Mouse (Mus musculus) gastrocnemius, adult 2 months (tissue): ENCODE measurements at regions not wholly inside any gene's neighbourhood (a gene's known extent, or its start where the extent isn't known, plus 50 kb on each side); places are given as distances from the start of the nearest gene placed in this dataset.

Source experiments
- DNase-seq: peaks from one replicate; pipeline ENCODE4 v3.0.0; 2022
- H3K27ac ChIP-seq: fragments of 200-600 bp; 2 replicates; pipeline ENCODE4 v1.8.1; 2022; ENCODE audit warnings: mild to moderate bottlenecking
- H3K4me3 ChIP-seq: fragments of 200-600 bp; 2 replicates; pipeline ENCODE4 v1.8.1; 2022; ENCODE audit warnings: mild to moderate bottlenecking, moderate library complexity
- CTCF ChIP-seq: fragments of 200-600 bp; IDR thresholded peaks from 2 replicates; pipeline ENCODE4 v1.8.1; 2022; ENCODE audit warnings: antibody characterized with exemption, mild to moderate bottlenecking, moderate library complexity
- intact Hi-C: fragments of 180-260 bp; cut with DNase I; formaldehyde crosslinking; loops from one replicate; pipeline ENCODE4 v1.15.1; 2025

GRCm38 (mm10) chr6:147686927-147687326 is 211.3 kb downstream of the Ccdc91 start:
- TF ChIP-seq CTCF, result peak; percentile 36
- Histone ChIP-seq H3K4me3 (no peak overlapping the region), H3K27ac (no peak overlapping the region)
- intact Hi-C loops, result no loop called here
- no peak for DNase-seq

DNA sequence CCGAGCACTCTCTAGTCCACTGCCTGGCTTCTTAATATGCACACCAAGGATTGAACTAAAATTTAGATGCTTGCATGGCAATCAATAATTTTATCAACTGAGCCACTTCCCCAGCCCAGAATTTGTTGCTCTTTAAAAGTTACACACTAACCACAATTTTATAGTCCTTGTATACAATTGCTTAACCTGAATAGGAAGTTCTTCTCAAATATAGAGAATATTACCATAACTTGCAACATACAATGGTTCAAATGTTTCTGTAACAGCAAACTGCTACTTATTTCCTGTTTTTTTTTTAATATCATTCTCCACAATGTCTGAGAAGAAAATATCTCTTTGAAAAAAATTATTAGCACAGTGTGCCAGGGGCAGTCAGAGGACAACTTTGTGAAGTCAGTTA is 222.6 kb downstream of the Ccdc91 start:
- intact Hi-C loops, result no loop called here
- no peak for DNase-seq
- no peak for TF ChIP-seq CTCF

DNA sequence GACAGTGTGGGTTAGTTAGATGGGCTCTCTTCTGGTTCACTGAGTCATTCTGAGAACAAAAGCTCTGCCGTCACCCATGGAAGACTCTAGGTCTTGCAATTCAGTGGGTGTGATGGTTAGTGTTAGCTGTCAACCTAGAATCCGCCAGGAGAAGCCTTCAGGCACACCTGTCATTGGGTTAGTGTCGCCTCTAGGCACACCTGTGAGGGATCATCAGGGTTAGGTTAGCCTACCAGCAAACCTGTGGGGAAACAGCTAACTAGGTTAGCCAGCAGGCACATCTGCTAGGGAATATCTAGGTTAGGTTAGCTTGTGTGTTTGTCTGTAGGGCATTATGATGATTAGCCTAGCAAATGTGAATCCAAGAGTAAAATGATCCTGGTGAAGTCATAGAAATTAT is 223.8 kb downstream of the Ccdc91 start:
- no peak for TF ChIP-seq CTCF
- H3K4me3 ChIP-seq, result no peak overlapping the region
- DNase-seq, result no peak
- intact Hi-C loops, result no loop called here
- H3K27ac ChIP-seq, result no peak overlapping the region

More for the DNA sequence above, 222.6 kb downstream of the Ccdc91 start:
- Histone ChIP-seq H3K4me3 (no peak overlapping the region), H3K27ac (no peak overlapping the region)

DNA sequence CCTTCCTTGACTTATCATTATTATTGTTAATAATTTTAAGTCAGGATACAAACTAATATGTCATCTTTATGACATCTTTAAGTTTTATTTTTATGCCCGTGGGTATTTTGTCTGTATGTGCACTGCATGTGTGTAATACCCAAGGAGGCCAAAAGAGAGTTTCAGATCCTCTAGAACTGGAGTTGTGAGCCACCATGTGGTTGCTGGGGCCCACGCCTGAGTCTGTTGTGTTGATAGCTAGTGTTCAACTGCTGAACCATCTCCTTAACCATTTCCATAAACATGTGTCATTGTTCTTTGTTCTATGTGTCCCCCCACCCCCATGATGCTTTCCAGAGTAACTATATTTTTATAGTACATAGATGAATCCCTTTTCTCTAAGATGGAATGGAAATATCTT is 225.0 kb downstream of the Ccdc91 start:
- Histone ChIP-seq H3K27ac (no peak overlapping the region), H3K4me3 (no peak overlapping the region)
- no peak for DNase-seq
- TF ChIP-seq CTCF, result peak; percentile 44
- intact Hi-C loops, result no loop called here

GRCm38 (mm10) chr6:147701956-147702355 is 226.3 kb downstream of the Ccdc91 start:
- intact Hi-C loops, result no loop called here
- no peak for DNase-seq
- no peak overlapping the region for H3K4me3 ChIP-seq
- no peak for TF ChIP-seq CTCF
- no peak overlapping the region for H3K27ac ChIP-seq

DNA sequence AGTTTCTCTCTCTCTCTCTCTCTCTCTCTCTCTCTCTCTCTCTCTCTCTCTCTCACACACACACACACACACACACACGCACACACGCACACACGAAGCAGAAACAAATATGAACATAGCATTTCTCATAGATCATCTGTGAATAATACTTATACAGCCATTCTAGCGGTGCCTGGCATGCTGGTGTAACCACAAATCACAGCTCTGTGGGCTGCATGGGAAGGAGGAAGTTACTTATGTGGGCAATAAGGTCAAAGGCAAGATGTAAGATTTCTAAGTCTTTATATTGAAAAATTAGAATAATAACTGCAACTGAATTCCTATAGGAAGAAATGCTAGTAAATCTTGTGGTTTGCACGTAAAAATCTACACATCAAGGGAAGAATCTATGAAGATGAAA is 228.7 kb downstream of the Ccdc91 start:
- TF ChIP-seq CTCF, result no peak
- intact Hi-C loops, result no loop called here
- H3K27ac ChIP-seq, result no peak overlapping the region
- DNase-seq, result no peak
- no peak overlapping the region for H3K4me3 ChIP-seq

GRCm38 (mm10) chr6:147705936-147706335 is 230.3 kb downstream of the Ccdc91 start:
- Histone ChIP-seq H3K27ac (no peak overlapping the region), H3K4me3 (no peak overlapping the region)
- DNase-seq, result no peak
- intact Hi-C loops, result no loop called here
- TF ChIP-seq CTCF, result no peak

DNA sequence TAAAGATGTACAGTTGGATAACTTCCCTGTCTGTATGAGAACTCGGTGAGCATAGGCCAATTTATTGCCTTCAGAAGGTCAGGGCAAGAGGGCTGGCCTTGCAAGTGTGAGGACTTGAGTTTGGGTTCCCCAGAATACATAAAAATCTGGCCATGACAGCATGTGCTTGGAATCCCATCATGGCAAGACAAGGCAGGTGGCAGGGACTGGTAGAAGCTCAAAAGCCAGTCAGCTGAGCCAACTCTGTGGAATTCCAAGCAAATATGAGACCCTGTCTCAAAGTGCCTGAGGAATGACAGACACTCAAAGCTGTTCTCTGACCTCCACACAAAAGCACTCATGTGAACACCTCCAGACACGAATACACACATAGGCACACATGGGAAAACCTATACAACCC is 231.1 kb downstream of the Ccdc91 start:
- H3K27ac ChIP-seq, result no peak overlapping the region
- intact Hi-C loops, result no loop called here
- DNase-seq, result no peak
- no peak for TF ChIP-seq CTCF
- no peak overlapping the region for H3K4me3 ChIP-seq

DNA sequence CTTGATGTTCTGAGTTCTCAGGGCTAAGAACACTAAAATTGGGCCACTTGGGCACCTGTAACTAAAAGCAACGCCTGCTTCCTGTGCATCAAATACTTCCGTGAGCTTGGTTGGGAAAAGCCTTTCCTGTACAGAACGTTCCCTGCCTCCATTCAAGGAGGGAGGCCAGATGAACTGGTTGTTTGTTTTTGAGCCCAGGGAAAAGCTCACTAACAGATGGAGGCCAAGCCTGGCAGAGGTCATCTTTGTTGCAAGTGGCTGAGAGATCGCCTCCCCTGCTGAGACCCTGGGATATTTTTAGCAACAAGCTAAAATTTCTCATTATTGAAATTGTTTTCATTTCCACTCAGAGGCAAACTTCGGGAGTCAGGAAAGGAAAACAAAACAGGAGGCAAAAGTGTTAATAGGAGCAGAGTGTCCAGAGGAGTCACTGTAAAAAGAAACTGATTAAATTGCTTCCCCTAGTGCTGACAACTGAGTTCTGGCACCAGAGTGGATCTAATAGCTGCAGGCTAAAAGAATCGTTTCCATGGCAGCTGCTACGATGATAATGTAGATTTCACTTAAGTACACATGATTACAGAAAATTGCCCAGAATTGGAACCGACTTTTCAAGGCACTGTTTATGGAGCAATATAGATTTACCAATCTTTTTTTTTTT is 242.6 kb downstream of the Ccdc91 start:
- DNase-seq, result peak; percentile 44
- intact Hi-C loops, result no loop called here
- TF ChIP-seq CTCF, result no peak
- H3K4me3 ChIP-seq, result peak overlapping the region; percentile 55
- peak overlapping the region; percentile 56 for H3K27ac ChIP-seq

GRCm38 (mm10) chr6:147718713-147719490 is 243.3 kb downstream of the Ccdc91 start:
- Histone ChIP-seq H3K27ac (peak overlapping the region; percentile 56), H3K4me3 (no peak overlapping the region; the same call in 1 of the 2 replicates)
- no peak for DNase-seq
- intact Hi-C loops, result no loop called here
- no peak for TF ChIP-seq CTCF

- intact Hi-C loops, result no loop called here
- TF ChIP-seq CTCF, result no peak
- Histone ChIP-seq H3K27ac (no peak overlapping the region), H3K4me3 (no peak overlapping the region)
- DNase-seq, result no peak
Observed at GRCm38 (mm10) chr6:147719539-147719938, 243.9 kb downstream of the Ccdc91 start.

DNA sequence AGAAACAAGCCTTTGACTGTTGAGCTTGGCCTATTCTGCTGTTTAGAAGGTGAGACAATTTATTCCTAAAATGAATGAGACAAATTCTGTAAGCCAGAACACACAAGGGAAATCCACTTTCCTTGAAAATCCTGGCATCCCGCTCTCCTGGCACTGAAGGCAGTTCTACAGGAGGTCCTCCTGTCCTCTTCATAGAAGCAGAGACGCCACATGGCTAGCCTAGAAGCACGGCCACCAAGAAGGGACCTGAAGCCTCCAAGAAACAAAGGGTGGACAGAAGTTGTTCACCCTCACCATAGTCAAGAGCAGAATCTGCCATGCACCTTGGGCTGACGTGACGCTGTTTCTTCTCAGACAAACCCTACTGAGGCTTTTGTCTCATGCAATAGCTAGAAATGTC is 247.7 kb downstream of the Ccdc91 start:
- no peak for TF ChIP-seq CTCF
- no peak overlapping the region for H3K27ac ChIP-seq
- DNase-seq, result no peak
- intact Hi-C loops, result no loop called here
- H3K4me3 ChIP-seq, result no peak overlapping the region

DNA sequence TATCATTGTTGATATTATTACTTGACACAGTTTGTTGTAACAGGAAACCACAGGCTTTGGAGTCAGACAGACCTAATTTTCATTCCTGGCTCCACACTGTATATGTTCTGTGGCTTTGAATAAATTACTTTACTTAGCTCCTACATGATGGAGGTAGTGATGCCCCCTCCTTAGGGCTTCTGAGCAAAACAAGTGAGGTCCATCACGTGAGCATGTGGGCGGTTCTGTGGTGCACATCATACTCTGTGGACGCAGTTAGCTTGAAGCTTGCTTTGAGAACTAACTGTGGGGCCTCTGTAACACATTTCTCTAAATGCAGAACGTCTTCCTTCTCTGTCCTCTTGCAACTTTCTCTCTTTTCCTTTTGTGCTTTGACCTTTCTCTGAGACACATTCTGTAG is 251.4 kb downstream of the Ccdc91 start:
- Histone ChIP-seq H3K27ac (no peak overlapping the region), H3K4me3 (no peak overlapping the region)
- DNase-seq, result no peak
- intact Hi-C loops, result no loop called here
- TF ChIP-seq CTCF, result no peak
